Mouse (Mus musculus) CH12.LX (cell line): ENCODE results near the gene Wipf1.

Experiments used
- CTCF ChIP-seq, 2 experiments: IDR thresholded peaks in 1 of 2; conservative IDR thresholded peaks in 1 of 2; 2 replicates each; pipeline ENCODE4 v1.5.1; 2011 to 2012; ENCODE audit warnings: low read depth in 2 of 2, low read length in 2 of 2, improper control_type of control experiment in 1 of 2, inconsistent platforms in 1 of 2, mild to moderate bottlenecking in 1 of 2, moderate library complexity in 1 of 2
- E2F4 ChIP-seq: IDR thresholded peaks from 2 replicates; pipeline ENCODE4 v1.6.1; 2011; ENCODE audit warnings: low read depth, low read length, improper control_type of control experiment; ENCODE audit not compliant: insufficient replicate concordance
- JUN ChIP-seq: IDR thresholded peaks from 2 replicates; pipeline ENCODE4 v1.6.1; 2011; ENCODE audit warnings: low read depth, mild to moderate bottlenecking, low read length, improper control_type of control experiment, moderate library complexity; ENCODE audit not compliant: insufficient read depth
- MXI1 ChIP-seq: IDR thresholded peaks from 2 replicates; pipeline ENCODE4 v1.6.1; 2011; ENCODE audit warnings: mild to moderate bottlenecking, low read depth, low read length, improper control_type of control experiment
- NRF1 ChIP-seq: IDR thresholded peaks from 2 replicates; pipeline ENCODE4 v1.6.1; 2014; ENCODE audit warnings: low read depth, mild to moderate bottlenecking, inconsistent platforms, low read length, improper control_type of control experiment, moderate library complexity
- POLR2A ChIP-seq: IDR thresholded peaks from 2 replicates; pipeline ENCODE4 v1.6.1; 2011; ENCODE audit warnings: low read depth, mild to moderate bottlenecking, improper control_type of control experiment, low read length
- USF1 ChIP-seq: IDR thresholded peaks from 2 replicates; pipeline ENCODE4 v1.6.1; 2014; ENCODE audit warnings: low read depth, mild to moderate bottlenecking, inconsistent platforms, low read length, improper control_type of control experiment

DNA sequence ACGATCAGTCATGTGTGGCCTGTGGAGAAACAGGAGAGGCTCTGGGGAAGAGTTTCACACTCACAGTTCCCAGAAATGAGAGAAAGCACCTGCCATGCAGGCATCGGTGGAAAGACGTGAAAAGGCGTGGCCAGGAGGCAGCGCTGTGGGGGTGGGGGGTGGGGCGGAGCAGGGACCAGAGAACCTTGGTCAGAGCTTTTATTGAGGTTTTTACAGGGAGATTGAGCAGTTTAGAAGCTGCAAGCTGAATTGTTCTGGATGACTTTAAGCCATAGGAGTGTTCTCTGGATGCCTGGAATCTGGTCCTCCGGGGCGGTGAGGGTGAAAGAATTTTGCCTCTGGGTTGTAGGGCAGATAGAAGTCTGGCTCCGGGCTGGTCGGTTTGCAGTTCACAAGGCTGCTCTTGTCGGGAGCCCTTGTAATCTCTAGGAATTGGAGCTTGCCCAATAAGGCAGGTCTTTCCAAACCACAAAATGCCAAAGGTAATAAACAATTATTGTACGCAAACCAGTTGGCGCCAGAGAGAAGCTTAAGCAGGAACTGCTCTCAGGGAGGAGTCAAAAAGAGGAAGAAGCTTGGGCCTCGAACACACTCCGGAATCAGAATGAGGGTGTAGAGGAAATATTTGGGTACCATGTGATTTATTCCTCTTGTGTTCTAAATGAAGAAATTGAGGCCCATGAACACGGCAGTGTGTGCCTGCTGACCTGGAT is 11.1 kb upstream of the Wipf1 start:
- TF ChIP-seq E2F4, result peak; percentile 38; the same call in 1 of the 2 replicates
- TF ChIP-seq POLR2A, result peak; percentile 58
- no peak for TF ChIP-seq CTCF (conservative IDR thresholded peaks at IDR 0.05 in 1 of 2, IDR thresholded peaks at IDR 0.05 in 1 of 2; ENCODE audit: low read depth in 2 of 2, low read length in 2 of 2)
- TF ChIP-seq JUN, result no peak
- TF ChIP-seq NRF1, result no peak
- TF ChIP-seq USF1, result no peak
- no peak; the same call in 1 of the 2 replicates for TF ChIP-seq MXI1
